Mouse (Mus musculus) ES-CJ7 (cell line): ENCODE measurements around the gene Wnk4.
A peak's percentile ranks its signal among the peaks of the same experiment; 100 is the strongest.

Source experiments
- DNase-seq: peaks from one replicate; pipeline ENCODE4 v3.0.0; 2011; ENCODE audit warnings: low read depth, low spot score

The Wnk4 gene

GRCm38 (mm10) chr11:101259948-101260825 lies at the start of gene Wnk4:
Gene Wnk4, plus strand, starts transcription at chr11:101260567.
- DNase-seq, result peak; percentile 78

- DNase-seq, result peak; percentile 73
These were observed 48.4 kb upstream of the Wnk4 start for GRCm38 (mm10) chr11:101211970-101212369.

- DNase-seq, result no peak
These were observed 43.4 kb upstream of the Wnk4 start for GRCm38 (mm10) chr11:101216936-101217335.

- no peak for DNase-seq
These were observed 41.8 kb upstream of the Wnk4 start for GRCm38 (mm10) chr11:101218436-101219055.

GRCm38 (mm10) chr11:101220853-101221252 lies 39.5 kb upstream of the Wnk4 start:
- DNase-seq, result no peak

- DNase-seq, result no peak
These were observed 38.9 kb upstream of the Wnk4 start for GRCm38 (mm10) chr11:101221306-101221986.

GRCm38 (mm10) chr11:101224337-101224736 lies 36.0 kb upstream of the Wnk4 start:
- no peak for DNase-seq

- peak; percentile 56 for DNase-seq
These were observed 34.9 kb upstream of the Wnk4 start for GRCm38 (mm10) chr11:101225331-101226064.

GRCm38 (mm10) chr11:101226065-101226701 lies 34.2 kb upstream of the Wnk4 start, which contains the start of gene Ezh1:
Gene Ezh1, minus strand, starts transcription at chr11:101226463.
- DNase-seq, result peak; percentile 96

GRCm38 (mm10) chr11:101229361-101229900 lies 30.9 kb upstream of the Wnk4 start:
- DNase-seq, result no peak

- DNase-seq, result no peak
These were observed 30.3 kb upstream of the Wnk4 start for GRCm38 (mm10) chr11:101230061-101230511.

- DNase-seq, result no peak
These were observed 29.8 kb upstream of the Wnk4 start for GRCm38 (mm10) chr11:101230526-101230925.

- DNase-seq, result no peak
These were observed 29.1 kb upstream of the Wnk4 start for GRCm38 (mm10) chr11:101230991-101231871.

GRCm38 (mm10) chr11:101232010-101232839 lies 28.1 kb upstream of the Wnk4 start:
- no peak for DNase-seq

GRCm38 (mm10) chr11:101233240-101233639 lies 27.1 kb upstream of the Wnk4 start:
- no peak for DNase-seq

GRCm38 (mm10) chr11:101234124-101234523 lies 26.2 kb upstream of the Wnk4 start:
- peak; percentile 94 for DNase-seq

GRCm38 (mm10) chr11:101235429-101235828 lies 24.9 kb upstream of the Wnk4 start:
- DNase-seq, result no peak

GRCm38 (mm10) chr11:101236782-101237181 lies 23.6 kb upstream of the Wnk4 start:
- DNase-seq, result no peak
